Mouse (Mus musculus) frontal cortex, postnatal 14 days (tissue): ENCODE results near the gene Mybph.

Experiments used
- DNase-seq, 2 experiments: peaks; one replicate each; pipeline ENCODE4 v3.0.0; 2022; ENCODE audit warnings: low spot score in 2 of 2

Mybph gene

DNA sequence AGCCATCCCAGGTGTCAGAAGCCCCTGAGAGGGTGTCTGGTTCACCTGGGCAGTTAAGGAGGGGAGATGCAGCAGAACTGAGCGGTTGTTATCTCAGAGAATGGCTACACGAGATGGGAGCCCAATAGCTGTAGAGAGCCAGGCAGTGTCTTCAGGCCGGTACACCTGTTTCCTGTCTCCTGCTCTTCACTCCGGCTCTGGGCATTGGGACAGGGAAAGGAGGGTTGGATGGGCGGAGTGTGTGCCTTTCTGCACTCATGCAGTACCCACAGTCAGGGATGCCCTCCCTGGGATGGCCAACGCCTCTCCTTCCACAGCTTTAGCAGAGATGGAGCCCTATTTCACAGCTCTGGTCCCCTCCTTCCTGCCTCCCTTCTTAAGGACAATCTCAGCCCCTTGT lies 17.8 kb downstream of the Mybph start:
- DNase-seq = no peak

DNA sequence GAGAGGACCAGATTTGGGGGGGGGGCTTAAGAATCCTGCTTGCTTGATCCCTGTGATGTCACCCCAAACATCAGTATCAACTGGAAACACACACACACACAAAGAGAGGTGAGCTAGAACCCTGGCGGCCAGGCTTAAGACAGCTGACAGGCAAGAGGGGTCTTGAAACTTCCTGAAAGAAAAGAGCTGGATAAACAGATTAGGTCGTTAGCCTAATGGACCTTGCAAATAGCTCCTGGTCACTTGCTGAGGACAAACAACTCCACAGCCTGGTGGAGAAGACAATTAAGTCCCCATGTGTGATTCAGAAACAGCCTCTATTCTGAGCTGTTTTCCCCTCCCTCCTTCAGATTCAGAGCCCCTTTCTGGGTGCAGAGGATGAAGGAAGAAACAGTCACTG lies 18.4 kb downstream of the Mybph start:
- no peak for DNase-seq

DNA sequence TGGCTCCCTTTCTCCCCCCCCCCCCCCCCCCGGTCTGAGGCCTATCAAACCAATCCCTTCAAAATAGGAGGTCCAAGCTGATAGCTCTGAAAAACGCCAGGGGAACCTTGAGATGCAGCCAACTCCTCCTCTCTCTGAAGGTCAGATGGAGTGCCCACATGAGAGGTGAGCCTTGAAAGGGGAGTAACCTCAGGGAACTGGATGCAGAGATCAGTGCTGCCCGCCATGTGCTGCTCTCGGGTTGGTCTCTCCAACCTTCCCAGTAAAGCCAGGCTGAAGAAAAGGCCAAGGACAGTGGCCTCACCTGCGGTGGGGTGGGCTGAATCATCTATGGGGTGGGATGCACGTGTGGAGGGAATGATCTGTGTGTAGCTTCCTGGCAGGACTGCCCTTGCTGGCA lies 19.1 kb downstream of the Mybph start:
- DNase-seq = no peak

DNA sequence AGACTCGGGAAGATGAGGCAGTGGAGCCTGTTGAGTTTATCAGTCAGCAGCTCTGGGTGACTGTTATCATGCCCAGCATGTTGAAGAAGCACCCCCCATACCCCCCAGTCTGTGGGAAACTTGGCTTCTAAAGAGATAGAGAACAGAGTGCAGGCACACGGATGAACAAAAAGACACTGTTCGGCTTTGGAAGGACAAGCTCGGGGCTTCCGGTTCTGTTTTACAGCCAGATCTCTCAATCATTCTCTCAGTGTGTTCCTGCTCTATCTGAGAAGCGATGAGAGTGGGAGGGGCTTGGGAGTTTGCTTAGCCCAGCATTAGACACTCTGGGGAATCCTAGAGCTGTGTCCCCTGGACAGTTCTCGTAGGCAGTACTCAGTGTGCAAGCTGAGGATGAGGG lies 20.2 kb downstream of the Mybph start:
- no peak for DNase-seq

DNA sequence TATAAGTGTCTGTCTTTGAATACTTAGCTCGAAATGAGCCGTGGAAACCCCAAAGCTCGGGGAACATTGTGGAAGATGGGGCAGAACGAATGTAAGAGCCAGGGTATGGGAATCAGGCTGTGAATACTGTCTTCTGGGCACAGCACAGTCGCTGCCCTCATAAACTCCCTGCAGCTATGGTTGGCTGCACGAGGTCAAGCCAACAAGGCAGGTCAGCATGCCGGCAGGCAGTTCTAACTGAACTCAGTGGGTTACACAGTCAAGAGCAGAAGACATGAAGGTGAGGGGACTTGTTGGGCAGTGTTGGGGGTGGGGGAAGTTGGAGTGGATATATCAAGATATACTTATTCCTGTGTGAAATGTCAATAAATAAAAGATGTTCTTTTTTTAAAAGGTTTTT lies 21.8 kb downstream of the Mybph start:
- DNase-seq = no peak

DNA sequence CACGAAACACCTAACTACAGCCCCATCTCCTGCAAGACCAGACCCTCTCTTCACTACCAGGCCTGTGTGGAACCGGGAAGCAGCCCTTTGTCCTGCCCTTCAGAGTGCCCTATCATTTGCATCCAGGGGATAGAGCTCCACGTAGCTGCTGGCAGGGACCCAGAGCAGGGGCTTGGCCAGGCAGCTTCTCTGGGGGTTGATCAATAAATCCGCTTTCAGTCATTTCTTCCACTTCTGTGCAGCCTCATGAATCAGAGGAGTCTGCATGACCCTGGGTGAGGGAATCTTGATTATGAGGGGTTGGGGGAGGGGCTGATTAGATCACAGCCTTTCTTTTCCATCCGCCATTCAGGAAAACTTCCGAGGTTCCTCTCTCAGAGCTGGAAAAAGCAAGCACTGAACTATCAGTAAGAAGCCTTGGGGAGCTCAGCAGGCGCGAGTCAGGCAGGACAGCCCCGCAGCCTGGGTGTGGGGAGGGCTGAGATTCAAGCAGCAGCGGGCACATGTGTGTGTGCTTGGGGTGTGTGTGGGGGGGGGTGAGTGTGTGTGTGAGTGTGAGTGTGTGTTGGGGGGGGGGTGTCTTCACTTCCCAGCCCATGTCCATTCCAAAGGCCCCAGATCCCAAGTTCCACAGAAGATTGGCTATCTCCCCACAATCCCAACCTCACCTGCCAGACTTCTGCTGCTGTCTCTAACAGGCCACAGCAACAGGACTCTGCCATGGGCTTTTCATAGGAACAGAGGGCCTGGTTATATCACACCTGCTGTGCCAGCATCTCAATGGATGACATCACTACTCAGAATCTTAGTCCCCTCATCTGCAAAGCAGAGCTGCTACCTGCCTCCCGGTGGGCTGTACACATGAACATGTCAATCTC lies 22.7 kb downstream of the Mybph start:
- no peak for DNase-seq

DNA sequence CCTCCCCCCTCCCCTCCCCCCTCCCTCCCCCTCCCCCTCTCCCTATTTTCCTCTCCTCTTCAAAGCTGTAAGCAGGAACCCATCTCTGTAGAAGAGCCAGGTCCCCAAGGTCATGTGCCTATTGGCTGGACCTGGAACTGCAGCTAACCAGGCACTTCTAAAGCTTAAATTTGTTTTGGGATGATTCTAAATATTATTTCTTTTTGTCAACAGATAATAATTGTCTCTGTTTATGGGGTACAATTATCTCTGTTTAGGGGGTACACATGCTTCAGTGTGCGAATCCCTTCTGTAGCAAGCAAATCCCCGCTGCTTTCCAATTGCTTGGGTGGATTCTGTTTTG lies 23.4 kb downstream of the Mybph start:
- no peak for DNase-seq

DNA sequence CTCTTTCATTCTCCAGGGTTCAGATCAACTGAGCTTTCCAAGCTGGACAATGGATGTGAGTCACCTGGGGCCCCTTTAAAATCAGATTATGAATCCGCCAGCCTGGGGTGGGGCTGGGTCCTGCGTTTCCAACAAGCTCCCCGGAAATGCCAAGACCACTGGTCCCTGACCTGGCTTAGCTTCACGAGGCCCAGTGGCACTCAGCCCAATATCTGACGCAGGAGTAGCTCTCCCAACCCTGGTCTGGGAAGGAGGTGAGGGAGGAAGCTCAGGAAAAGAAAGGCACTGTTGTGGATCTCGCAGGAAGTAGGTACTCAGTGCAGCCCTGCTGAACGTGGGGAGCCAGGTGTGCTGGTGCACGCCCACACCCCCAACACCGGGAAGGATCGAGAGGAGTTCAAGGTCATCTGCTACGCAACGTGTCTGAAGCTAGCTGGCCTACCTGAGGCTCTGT lies 23.8 kb downstream of the Mybph start:
- no peak for DNase-seq

DNA sequence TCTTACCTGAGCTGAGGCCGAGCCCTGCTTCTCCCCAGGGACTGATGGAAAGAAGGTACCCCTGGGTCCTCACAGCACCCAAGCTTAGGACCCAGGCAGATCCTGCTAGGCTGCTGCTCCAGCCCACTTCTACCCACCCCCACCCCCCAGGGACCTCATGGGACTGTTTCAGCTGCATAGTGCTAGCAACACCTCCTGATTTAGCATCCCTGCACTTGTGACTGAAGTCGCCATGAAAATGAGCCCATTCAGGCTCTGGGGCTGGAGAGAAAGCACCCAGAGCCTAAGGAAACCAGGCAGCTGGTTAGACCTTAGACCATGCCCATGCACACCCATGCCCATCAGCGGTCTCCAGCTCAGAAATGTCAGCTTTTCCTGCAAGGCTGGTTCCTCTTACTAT lies 24.7 kb downstream of the Mybph start:
- DNase-seq = no peak

DNA sequence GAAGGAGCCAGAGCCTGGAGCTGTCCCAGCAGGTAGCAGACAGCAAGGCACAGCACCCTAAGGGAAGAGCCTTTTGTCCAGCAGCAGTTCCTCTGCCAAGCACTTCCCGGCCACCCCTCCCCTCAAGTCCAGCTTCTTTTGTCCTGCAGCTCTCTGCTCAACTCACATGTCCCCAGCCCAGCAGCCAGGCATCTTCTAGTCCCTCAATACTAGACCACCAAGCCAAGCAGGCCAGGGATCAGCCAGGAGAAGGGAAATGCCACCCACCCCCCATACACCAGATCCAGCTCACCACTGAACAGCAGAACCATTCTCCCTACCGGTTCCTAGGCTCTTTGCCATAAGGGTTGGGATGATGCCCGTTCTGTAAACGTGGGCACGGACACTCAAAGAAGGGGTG lies 26.4 kb downstream of the Mybph start:
- DNase-seq = no peak

DNA sequence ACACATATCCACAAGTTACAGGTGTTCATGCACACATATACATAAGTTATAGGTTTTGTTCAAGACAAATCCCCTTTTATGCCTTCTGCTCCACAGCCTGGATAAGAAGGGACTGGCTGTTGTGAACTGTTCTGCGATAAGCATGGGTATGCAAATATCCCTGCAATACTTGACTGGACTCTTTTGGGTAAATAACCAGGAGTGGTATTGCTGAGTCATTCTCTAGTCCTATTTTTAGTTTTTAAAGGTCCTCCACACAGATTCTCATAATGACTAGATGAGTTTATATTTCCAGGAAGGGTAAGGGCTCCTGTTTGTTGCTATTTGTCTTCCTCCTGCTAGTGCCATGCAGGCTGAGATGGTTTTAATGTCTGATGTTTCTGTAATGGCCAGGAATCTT lies 27.9 kb downstream of the Mybph start:
- no peak for DNase-seq

DNA sequence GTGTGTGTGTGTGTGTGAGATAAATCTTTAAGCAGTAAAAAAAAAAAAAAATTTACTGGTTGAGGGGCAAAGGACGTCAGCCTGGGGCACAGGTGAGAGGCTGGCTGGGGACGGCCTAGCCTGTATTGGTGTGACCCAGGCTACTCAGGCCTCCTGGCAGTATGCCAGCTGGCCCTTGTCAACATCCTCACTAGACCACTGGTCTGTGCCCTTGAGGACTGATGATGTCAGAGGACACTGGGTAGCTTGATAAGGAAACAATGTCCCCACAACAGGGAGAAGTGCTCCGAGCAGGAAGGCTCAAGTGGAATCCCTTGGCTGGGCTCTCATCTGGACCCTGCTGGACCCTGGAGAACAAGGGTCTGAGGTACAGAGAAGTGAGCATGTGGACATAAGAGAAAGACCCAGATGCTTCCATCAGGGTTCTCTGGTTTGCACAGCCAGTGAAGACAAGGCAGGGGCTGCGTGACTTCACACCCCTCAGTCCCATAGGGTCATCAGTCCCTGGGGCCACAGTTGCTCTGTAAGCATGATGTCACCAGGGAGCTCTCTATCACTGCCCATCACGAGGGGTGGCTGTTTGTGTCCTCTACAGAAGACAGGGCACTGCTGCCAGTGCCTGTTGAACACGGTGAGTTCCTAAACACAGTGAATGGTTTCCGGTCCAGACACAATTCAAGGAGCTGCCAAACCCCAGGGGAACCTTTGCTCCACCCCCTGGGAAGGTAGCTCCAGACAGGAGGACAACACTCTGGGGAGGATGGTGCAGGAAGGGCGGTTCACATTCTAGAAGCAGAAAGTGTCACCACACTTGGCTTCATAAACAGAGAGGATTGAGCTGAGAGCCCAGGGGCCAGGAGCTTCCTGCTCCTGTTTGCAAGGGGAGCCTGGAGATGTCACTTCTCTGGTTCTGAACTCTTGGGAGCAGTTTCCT lies 29.1 kb downstream of the Mybph start:
- no peak for DNase-seq

DNA sequence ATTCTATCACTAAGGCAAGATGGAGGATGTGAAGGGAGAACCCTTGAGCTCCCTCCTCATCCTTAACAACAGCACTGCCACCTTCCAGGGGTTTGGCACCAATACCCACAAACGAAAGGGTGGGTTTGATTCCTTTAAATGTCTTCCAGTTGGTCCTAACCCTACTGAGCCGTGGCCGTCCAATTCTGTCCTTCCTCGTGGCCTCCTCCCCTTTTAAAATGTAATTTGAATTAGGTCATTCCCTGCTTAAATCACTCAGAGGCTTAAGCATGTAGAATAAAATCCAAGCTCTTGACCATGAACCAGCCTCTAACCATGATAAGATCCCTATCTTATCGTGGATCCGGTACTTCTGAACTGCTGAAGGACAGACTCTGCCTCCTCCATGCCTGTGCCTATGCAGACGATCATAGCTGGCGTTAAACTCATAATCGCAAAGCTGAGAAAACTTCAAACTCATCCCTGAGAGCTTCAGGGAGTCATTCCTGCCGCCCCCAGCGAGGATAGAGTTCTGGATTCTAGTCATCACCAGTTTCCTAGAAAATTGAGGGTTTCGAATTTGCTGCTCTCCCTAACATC lies 31.5 kb downstream of the Mybph start:
- no peak for DNase-seq

DNA sequence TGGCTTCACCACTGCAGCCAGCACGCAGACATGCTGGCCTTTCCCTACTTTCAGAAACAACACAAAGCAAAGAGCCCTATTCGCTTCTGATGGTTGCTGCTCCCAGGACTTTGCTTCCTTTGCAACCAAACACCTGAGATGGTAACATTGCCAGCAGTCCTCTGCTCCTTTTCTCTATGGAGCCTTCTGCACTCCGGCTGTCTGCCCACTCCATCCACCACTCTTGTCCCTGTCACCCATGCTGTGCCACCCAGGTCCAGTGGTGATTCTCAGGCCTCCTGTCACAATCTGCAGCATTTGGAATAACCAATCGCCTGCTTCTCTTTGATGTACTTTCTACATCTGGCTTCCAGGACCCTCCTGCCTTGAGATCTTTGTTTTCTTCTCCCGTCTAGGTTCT lies 32.1 kb downstream of the Mybph start:
- DNase-seq = no peak

DNA sequence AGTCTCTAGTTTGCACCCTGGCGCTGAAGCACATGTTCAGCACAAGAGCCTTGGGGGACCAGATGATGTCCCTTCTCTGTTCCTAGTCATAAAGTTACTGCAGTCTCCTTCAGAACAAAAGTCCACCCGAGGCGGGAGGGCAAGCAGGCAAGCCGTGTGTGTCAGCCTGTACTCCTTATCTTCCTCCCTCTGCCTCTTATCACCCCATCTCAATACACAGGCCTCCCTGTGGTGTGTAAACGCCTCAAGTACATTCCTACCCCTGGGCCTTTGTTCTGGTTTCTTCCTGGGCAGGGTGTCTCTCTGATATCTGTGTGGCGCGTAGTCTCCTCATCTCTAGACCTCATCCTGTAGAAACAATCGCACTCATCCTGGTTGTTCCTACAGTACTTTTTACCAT lies 33.5 kb downstream of the Mybph start:
- DNase-seq = no peak

DNA sequence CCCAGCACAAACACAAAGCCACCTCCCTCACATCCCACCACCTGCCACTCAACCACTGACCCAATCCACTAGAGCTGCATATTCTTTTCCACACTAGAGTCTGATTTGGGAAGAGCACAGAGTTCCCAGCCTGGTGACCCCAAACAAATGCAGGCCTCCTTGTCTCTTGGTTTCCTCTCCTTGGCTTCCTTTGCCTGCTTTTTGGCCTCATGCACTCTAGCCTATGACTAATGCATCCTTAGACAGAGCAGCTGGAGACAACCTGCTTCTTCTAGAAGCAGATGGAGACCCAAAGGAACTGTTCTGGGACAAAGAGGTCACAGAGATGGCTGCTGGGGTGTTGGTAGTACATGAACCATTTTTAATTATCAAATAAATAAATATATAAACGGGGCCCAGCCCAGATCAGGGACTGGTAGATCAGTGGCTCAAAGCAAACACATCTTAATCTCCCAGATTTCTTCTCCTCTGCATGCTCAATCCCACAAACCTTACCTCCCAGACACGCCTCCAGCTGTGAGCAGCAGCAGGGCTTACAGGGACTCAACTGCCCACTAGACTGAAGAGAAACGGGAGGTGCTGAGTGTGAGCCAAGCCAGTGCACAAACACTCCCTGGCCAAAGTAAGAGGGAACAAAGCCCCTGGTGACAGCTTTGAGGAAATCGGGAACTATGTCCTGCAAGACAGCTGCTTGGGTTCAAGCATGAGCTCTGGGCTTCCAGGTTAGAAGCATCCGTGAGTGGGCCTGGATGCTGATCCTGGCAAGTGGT lies 36.7 kb downstream of the Mybph start:
- no peak for DNase-seq

DNA sequence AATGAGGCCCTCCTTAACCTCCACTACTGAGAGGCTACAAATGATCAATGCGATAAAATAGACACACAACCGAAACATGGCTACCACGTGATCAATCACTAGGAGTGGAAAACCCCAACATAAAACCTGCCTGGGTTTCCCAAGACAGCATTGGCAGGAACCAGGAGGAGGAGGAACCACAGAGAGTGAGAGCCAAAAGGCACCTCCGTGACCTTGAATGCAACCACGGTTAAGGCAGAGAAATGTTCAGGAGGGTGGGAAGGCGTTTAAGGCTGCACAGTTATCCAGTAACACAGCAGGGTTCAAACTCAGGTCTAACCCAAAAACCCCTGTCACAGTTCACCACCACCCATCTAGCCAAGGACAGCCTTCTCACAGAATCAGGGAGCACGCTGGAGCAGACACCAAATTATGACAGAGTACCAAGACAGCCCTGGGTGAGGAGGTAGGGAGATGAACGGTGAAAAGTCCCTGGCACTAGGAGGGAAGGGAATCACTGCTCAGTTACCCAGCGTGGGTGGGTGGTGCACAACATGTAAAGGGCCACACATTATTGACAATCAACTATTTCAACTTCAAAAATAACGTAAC lies 37.5 kb downstream of the Mybph start:
- no peak for DNase-seq

DNA sequence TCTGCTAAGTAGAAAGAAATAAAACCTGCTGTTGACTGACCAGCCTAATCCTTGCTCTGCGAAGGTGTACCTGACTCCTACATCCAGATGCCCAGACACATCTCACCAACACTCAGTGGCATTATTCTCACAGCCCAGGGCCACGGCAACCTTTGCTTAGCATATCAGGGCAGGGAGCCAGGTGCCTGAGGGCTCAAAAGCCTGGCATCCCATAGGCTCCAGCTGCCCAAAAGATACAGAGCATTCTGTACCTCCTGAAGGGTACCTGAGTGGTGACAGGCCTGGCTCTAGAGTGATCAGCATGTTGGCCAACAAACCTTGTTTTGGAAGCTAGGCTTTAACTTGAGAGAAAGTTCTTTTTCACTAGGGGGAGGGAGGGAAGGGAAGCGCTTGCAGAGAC lies 38.0 kb downstream of the Mybph start:
- DNase-seq = no peak

DNA sequence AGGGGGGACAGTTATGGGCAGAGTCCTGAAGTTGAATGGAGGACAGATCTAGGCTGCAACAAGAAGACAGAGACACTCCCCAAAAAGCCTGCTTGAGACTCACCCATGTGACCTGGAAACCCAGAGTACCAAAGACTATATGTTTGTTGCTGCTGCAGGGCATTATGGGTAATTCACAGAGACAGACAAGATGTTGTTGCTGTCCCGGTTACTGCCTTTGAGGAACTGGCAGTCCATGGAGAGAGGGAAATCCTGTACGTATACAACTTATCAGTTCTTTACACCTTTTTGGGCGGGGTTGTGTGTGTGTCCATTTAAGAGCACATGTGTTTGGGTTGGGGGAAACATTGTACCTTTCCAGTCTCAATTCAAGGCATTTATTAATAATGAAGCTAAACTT lies 38.4 kb downstream of the Mybph start:
- no peak for DNase-seq

DNA sequence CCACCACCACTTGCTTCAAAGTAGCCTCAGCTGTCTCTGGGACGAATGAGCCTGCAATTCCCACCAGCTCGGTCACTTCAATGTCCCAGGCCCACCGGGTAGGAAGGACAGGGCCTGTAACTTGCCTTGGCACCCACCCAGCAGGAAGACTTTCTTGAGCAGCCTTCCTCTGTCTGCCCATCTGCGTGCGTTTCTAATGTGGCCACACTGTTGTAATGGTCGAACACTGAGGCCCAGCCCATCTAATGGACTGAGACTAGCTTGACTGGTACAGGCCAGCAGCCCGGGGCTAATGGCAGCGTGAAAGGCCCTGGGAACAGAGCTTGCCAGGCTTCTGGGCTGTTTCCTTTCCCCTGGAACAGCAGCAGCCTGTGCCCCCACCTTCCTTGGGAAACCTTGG lies 39.1 kb downstream of the Mybph start:
- no peak for DNase-seq

DNA sequence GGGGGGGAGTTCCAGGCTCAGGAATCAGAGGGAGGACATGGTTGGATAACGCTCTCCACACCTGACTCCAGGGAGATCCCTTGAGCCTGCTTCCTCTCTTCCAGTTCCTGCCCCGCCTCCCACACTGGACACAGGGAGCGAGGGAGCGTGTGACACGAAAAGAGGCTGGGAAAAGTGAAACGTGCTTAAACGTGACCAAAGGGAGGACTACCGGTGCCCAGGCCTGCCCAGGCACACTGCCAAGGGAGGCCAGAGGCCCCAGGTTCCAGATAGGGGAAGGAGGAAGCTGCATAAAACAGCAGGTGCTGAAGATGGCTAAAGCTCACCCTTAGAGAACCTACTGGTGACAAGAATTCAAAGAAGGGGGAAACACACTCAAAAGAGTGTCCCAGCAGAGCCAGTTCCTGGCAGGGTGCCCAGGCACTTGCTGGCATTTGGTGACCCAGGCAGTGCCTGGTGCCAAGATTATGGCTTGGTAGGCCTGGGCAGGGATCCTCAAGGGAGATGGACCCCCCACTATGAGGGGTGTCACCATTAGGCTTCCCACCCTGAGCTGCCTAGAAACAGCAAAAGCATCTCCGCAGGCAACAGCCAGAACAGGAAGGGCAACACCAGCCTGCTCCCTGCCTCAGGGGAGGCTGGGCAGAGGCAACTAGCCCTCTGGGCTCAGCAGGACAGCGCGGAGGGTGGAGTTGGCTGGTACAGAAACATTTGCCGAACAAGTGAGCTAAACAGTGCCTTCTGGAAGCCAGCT lies 39.7 kb downstream of the Mybph start:
- DNase-seq = peak; percentile 67 to 68
